Mouse (Mus musculus) stomach, embryonic 16.5 days (tissue): ENCODE results near the gene Drosha. TPM values are rescaled to one million over a fixed set of nuclear protein-coding genes. Genes with fewer than 3 reads are reported as not detected.
"Not testable (repeated sequence)": the region's sequence is repeated elsewhere in the genome, so short reads cannot be mapped to it uniquely, and the experiment has no call there.

Experiments
- ATAC-seq: fragments of 200-750 bp; cut with Nextera tagmentation; 2 replicates; pipeline ENCODE4 v1.8.0; 2017; ENCODE audit warnings: moderate number of reproducible peaks, moderate TSS enrichment; ENCODE audit not compliant: insufficient read depth, low FRiP score
- H3K27ac ChIP-seq: fragments of 300-500 bp; sonication (generic); 2 replicates; pipeline ENCODE4 v1.5.1; 2014; ENCODE audit warnings: low read length
- H3K27me3 ChIP-seq: fragments of 300-500 bp; sonication (generic); 2 replicates; pipeline ENCODE4 v1.6.1; 2014; ENCODE audit warnings: low read length, control low read depth, mixed read lengths; ENCODE audit not compliant: control insufficient read depth, insufficient read depth
- H3K36me3 ChIP-seq: fragments of 300-500 bp; sonication (generic); 2 replicates; pipeline ENCODE4 v1.6.1; 2014; ENCODE audit warnings: low read length; ENCODE audit not compliant: control insufficient read depth, insufficient read depth
- H3K4me1 ChIP-seq: fragments of 300-500 bp; sonication (generic); 2 replicates; pipeline ENCODE4 v1.6.1; 2014; ENCODE audit warnings: low read length, control low read depth, mixed read lengths; ENCODE audit not compliant: control insufficient read depth, insufficient read depth
- H3K4me2 ChIP-seq: fragments of 300-500 bp; sonication (generic); 2 replicates; pipeline ENCODE4 v1.6.1; 2014; ENCODE audit warnings: low read depth, low read length, mixed read lengths
- H3K4me3 ChIP-seq: fragments of 300-500 bp; sonication (generic); replicated peaks from 2 replicates; pipeline ENCODE4 v1.5.1; 2014; ENCODE audit warnings: mild to moderate bottlenecking, low read length
- H3K9ac ChIP-seq: fragments of 300-500 bp; sonication (generic); 2 replicates; pipeline ENCODE4 v1.6.1; 2014; ENCODE audit warnings: low read length
- H3K9me3 ChIP-seq: fragments of 300-500 bp; sonication (generic); replicated peaks from 2 replicates; pipeline ENCODE4 v1.6.1; 2016; ENCODE audit warnings: low read length, control low read depth; ENCODE audit not compliant: control insufficient read depth
- whole genome bisulfite sequencing: fragments of 180-500 bp; shearing (Covaris S2); extraction: QIAGEN DNeasy Blood & Tissue Kit; methylation state at CpG from one replicate; pipeline ENCODE4 v1.1.7; 2014; 5-methylcytosine and 5-hydroxymethylcytosine counted together
- polyA plus RNA-seq: library from polyadenylated mRNA; unstranded; fragments of >200 nt; fragmentation: Nextera tagmentation; extraction: Ambion mirVana; gene quantifications from 2 replicates; pipeline ENCODE4 v1.2.1, GENCODE M21; 2015

Gene Drosha
- polyA plus RNA-seq, 1 experiment from 2014 or later = 29.2 TPM

- no peak for ATAC-seq
- H3K27me3 ChIP-seq = no peaks in the 10 kb centered on the region
- H3K9ac ChIP-seq = no peak overlapping the region
- no peak overlapping the region for H3K4me3 ChIP-seq
- peaks cover 8% of the 10 kb centered on the region; the same call in 1 of the 2 replicates for H3K36me3 ChIP-seq
- WGBS = 90% methylated on average over 6 of the region's 6 CpGs
- H3K9me3 ChIP-seq = no peaks in the 10 kb centered on the region
- no peak overlapping the region for H3K4me2 ChIP-seq
- no peak overlapping the region for H3K27ac ChIP-seq
- no peaks in the 10 kb centered on the region for H3K4me1 ChIP-seq
Measured at GRCm38 (mm10) chr15:12921901-12922300, 97.3 kb downstream of the Drosha start.

DNA sequence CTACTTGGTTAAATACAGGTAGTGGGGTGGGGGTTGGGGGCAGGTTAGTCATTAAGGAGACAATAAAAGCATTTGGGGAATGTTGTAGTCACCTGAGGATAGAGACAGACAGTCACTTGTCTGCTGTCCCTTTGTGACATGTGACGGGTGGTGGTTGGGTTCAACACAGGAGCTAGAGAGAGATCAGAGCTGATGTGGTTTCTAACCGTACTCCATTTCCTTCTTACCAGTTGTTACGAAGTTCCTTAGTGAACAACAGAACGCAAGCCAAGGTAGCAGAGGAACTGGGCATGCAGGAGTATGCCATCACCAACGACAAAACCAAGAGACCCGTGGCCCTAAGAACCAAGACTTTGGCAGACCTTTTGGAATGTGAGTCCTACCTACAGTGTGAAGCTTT is 99.2 kb downstream of the Drosha start:
- WGBS = 90% methylated on average over 6 of the region's 6 CpGs
- Histone ChIP-seq H3K27me3 (no peaks in the 10 kb centered on the region), H3K36me3 (peaks cover 14% of the 10 kb centered on the region; the same call in 1 of the 2 replicates)

GRCm38 (mm10) chr15:12931481-12931880 is 106.9 kb downstream of the Drosha start:
- no peak overlapping the region for H3K4me2 ChIP-seq
- ATAC-seq = no peak
- no peak overlapping the region for H3K27ac ChIP-seq
- WGBS = 79% methylated on average over 5 of the region's 5 CpGs
- no peak overlapping the region for H3K9ac ChIP-seq
- peaks cover 13% of the 10 kb centered on the region; the same call in 1 of the 2 replicates for H3K36me3 ChIP-seq
- no peak overlapping the region for H3K4me3 ChIP-seq
- H3K27me3 ChIP-seq = no peaks in the 10 kb centered on the region
- no peaks in the 10 kb centered on the region for H3K4me1 ChIP-seq
- H3K9me3 ChIP-seq = no peaks in the 10 kb centered on the region

More for the DNA sequence above, 99.2 kb downstream of the Drosha start:
- H3K27ac ChIP-seq = no peak overlapping the region
- no peaks in the 10 kb centered on the region for H3K9me3 ChIP-seq
- H3K9ac ChIP-seq = no peak overlapping the region
- no peak for ATAC-seq
- no peaks in the 10 kb centered on the region for H3K4me1 ChIP-seq
- no peak overlapping the region for H3K4me3 ChIP-seq
- no peak overlapping the region for H3K4me2 ChIP-seq

- Histone ChIP-seq H3K4me3 (no peak overlapping the region), H3K27me3 (no peaks in the 10 kb centered on the region), H3K27ac (no peak overlapping the region), H3K9me3 (no peaks in the 10 kb centered on the region), H3K4me1 (no peaks in the 10 kb centered on the region), H3K36me3 (no peaks in the 10 kb centered on the region), H3K4me2 (no peak overlapping the region), H3K9ac (no peak overlapping the region)
- 92% methylated on average over 10 of the region's 10 CpGs for WGBS
- no peak for ATAC-seq
Measured at GRCm38 (mm10) chr15:12936217-12936732, 111.7 kb downstream of the Drosha start.

DNA sequence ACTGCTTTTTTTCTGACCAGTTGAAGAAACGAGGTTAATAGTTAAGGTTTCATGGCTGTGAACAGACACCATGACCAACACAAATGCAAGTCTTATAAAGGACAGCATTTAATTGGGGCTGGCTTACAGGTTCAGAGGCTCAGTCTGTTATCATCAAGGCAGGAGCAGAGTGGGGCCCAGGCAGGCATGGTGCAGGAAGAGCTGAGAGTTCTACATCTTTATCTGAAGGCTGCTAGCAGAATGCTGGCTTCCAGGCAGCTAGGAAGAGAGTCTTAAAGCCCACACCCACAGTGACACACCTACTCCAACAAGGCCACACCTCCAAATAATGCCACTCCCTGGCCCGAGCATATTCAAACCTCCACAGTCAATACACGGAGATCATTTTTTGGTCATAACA is 112.7 kb downstream of the Drosha start:
- 79% methylated on average over 3 of the region's 3 CpGs for WGBS

DNA sequence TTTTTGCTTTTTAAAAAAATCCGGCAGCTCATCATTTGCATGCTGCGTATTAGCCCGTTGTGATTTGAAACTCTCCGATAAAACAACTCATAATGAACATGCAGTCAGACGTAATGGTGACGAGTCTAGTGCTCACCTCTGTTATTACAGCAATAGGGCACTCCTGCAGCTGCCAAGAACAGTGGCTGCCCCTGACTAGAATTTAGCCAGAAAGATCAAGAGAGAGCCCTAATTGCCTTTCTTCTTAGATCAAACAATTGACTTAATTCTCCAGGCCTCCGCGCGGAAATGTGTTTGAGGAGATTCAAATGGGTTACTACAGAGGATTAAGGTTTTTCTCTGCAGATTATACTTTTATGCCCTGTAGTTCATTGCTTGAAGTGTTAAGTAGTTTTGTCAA is 116.5 kb downstream of the Drosha start:
- H3K36me3 ChIP-seq = no peaks in the 10 kb centered on the region
- 69% methylated on average over 9 of the region's 9 CpGs for WGBS
- no peaks in the 10 kb centered on the region for H3K9me3 ChIP-seq
- H3K9ac ChIP-seq = no peak overlapping the region
- no peaks in the 10 kb centered on the region for H3K4me1 ChIP-seq
- no peak overlapping the region for H3K4me3 ChIP-seq
- no peak overlapping the region for H3K4me2 ChIP-seq
- H3K27ac ChIP-seq = no peak overlapping the region
- no peak for ATAC-seq
- no peaks in the 10 kb centered on the region for H3K27me3 ChIP-seq

More for the DNA sequence above, 112.7 kb downstream of the Drosha start:
- H3K4me2 ChIP-seq, H3K36me3 ChIP-seq, H3K4me3 ChIP-seq, H3K27ac ChIP-seq, ATAC-seq, H3K27me3 ChIP-seq, H3K9ac ChIP-seq, H3K9me3 ChIP-seq, H3K4me1 ChIP-seq: not testable (repeated sequence)

DNA sequence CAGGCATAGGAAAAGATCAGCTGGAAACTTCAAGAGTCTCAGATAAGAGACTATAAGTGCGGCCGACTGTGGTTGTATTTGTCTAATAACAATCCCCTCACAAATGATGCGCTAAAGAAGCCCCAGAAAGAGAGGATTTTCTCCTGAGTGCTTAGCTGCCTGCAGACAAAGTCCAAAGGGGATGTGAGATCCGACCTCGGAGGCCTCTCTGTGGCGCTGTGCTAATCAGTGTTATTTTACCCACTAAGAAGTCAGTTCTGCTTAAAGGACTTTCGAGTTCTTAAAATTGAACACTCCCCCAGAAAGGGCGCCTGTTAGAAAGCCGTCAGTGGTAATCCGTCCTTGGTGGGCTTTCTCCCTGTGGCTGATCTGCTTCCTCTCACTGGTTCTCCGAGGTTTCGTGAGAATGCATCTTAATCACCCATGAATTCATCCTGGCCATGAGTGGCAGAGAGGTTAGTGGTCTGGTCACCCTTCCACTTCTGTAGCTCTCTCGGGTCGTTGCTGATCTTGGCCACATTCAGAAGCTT is 117.1 kb downstream of the Drosha start:
- Histone ChIP-seq H3K4me3 (no peak overlapping the region), H3K4me1 (no peaks in the 10 kb centered on the region), H3K4me2 (no peak overlapping the region), H3K36me3 (no peaks in the 10 kb centered on the region), H3K27me3 (no peaks in the 10 kb centered on the region), H3K9ac (no peak overlapping the region), H3K27ac (no peak overlapping the region), H3K9me3 (no peaks in the 10 kb centered on the region)
- ATAC-seq = no peak
- WGBS = 50% methylated on average over 14 of the region's 14 CpGs

DNA sequence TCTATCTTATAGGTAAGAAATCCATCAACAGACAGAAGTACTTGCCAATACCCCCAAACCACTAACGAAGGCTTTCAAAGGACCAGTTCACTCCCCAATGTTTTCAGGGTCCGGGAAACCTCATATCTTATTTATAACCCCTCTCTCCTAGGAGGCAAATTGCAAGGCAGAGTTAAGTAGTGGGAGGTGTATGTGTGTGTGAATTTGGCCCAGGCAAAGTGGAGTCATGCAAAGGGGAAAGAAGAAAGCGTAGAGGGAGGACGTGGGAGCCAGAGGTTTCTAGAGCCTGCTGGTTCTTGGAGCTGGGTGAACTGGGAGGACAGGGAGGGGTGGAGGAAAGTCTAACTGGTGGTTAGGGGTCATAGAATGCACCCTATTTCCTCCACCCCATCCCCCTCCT is 117.8 kb downstream of the Drosha start:
- WGBS = 83% methylated on average over 4 of the region's 4 CpGs
- Histone ChIP-seq H3K27me3 (no peaks in the 10 kb centered on the region), H3K36me3 (no peaks in the 10 kb centered on the region)

DNA sequence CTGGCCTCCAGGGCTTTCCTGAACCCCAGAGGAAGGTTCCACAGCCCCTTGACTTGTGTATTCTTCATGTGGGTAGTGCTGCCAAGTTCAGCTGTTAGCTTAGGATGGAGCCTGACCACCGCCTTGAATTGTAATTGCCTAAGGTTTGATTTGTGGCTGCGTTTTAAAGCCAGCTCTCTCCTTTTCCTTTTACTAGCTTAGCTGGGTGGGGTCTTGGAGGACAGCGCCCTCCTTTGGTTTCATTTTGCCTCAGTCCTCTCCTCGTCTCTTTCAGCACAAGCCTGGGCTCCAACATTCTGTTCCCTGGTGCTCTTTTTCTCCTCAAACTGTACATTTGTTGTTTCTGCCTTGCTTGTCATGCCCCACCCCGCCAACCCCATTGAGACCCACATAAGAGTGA is 133.4 kb downstream of the Drosha start:
- Histone ChIP-seq H3K9me3 (0 out of 2 replicates have a peak, but pooled peaks cover 6% of the 10 kb centered on the region), H3K27me3 (no peaks in the 10 kb centered on the region), H3K36me3 (no peaks in the 10 kb centered on the region), H3K4me2 (no peak overlapping the region), H3K27ac (no peak overlapping the region), H3K4me1 (no peaks in the 10 kb centered on the region), H3K9ac (no peak overlapping the region), H3K4me3 (no peak overlapping the region)
- no peak for ATAC-seq
- 85% methylated on average over 5 of the region's 5 CpGs for WGBS

More for the DNA sequence above, 117.8 kb downstream of the Drosha start:
- Histone ChIP-seq H3K27ac (no peak overlapping the region), H3K9ac (no peak overlapping the region), H3K4me1 (no peaks in the 10 kb centered on the region), H3K9me3 (no peaks in the 10 kb centered on the region), H3K4me2 (no peak overlapping the region), H3K4me3 (no peak overlapping the region)
- ATAC-seq = no peak
